Mouse (Mus musculus) C2C12 (cell line): ENCODE data around the gene Zfp872. TPM values are rescaled to one million over a fixed set of nuclear protein-coding genes. Genes with fewer than 3 reads are reported as not detected.

Experiments used
- H3K27me3 ChIP-seq: one replicate; pipeline ENCODE4 v1.6.1; 2011; ENCODE audit not compliant: control insufficient read depth, insufficient read depth, insufficient read length
- H3K36me3 ChIP-seq: one replicate; pipeline ENCODE4 v1.6.1; 2011; ENCODE audit not compliant: control insufficient read depth, insufficient read depth
- H3K4me3 ChIP-seq: one replicate; pipeline ENCODE4 v1.5.1; 2011; ENCODE audit warnings: mild to moderate bottlenecking, control low read depth; ENCODE audit not compliant: poor library complexity, insufficient read depth, severe bottlenecking
- H3K79me2 ChIP-seq: one replicate; pipeline ENCODE4 v1.6.1; 2011; ENCODE audit not compliant: control insufficient read depth, insufficient read depth
- H3K79me3 ChIP-seq: one replicate; pipeline ENCODE4 v1.6.1; 2011; ENCODE audit warnings: low read depth, control low read depth
- H3ac ChIP-seq: one replicate; pipeline ENCODE3; 2011; ENCODE audit warnings: low read depth; ENCODE audit not compliant: control insufficient read depth, insufficient read length
- CEBPB ChIP-seq: IDR thresholded peaks from one replicate; pipeline ENCODE4 v1.6.1; 2011; ENCODE audit warnings: low read depth, mild to moderate bottlenecking, control low read depth, moderate library complexity
- CTCF ChIP-seq: IDR thresholded peaks from one replicate; pipeline ENCODE4 v1.5.1; 2011; ENCODE audit not compliant: control insufficient read depth, insufficient read depth, insufficient read length
- FOSL1 ChIP-seq: IDR thresholded peaks from one replicate; pipeline ENCODE4 v1.8.0; 2011; ENCODE audit warnings: mild to moderate bottlenecking, low read length; ENCODE audit not compliant: poor library complexity, insufficient read depth, severe bottlenecking
- MAX ChIP-seq: IDR thresholded peaks from one replicate; pipeline ENCODE4 v1.6.1; 2011; ENCODE audit warnings: mild to moderate bottlenecking, control low read depth
- MYOD1 ChIP-seq: IDR thresholded peaks from one replicate; pipeline ENCODE4 v1.6.1; 2011; ENCODE audit warnings: low read depth; ENCODE audit not compliant: control insufficient read depth, insufficient read length
- MYOG ChIP-seq: IDR thresholded peaks from one replicate; pipeline ENCODE4 v1.6.1; 2011; ENCODE audit not compliant: control insufficient read depth, insufficient read length; ENCODE audit errors: extremely low read depth
- USF1 ChIP-seq: IDR thresholded peaks from one replicate; pipeline ENCODE4 v1.6.1; 2011; ENCODE audit warnings: low read depth, mild to moderate bottlenecking, control low read depth, moderate library complexity
- polyA plus RNA-seq: library from polyadenylated mRNA; unstranded; fragments of >200 nt; fragmentation: generic; extraction: Trizol; gene quantifications from one replicate; pipeline ENCODE4 v1.2.1, GENCODE M21; 2012; ENCODE audit warnings: missing spikeins

The Zfp872 gene
- polyA plus RNA-seq, 1 experiment: not detected

- Histone ChIP-seq H3ac (no peak overlapping the region), H3K79me3 (no peaks in the 10 kb centered on the region), H3K36me3 (no peaks in the 10 kb centered on the region), H3K27me3 (no peaks in the 10 kb centered on the region), H3K4me3 (no peak overlapping the region), H3K79me2 (no peaks in the 10 kb centered on the region)
- no peak for TF ChIP-seq USF1
Measured at GRCm38 (mm10) chr9:22196412-22196811, 8.5 kb downstream of the Zfp872 start.

GRCm38 (mm10) chr9:22213785-22214194, 25.9 kb downstream of the Zfp872 start:
- TF ChIP-seq CEBPB (no peak), MYOD1 (no peak), FOSL1 (no peak), MAX (no peak)

GRCm38 (mm10) chr9:22214549-22214948, 26.7 kb downstream of the Zfp872 start:
- Histone ChIP-seq H3ac (no peak overlapping the region), H3K27me3 (no peaks in the 10 kb centered on the region), H3K79me3 (no peaks in the 10 kb centered on the region), H3K4me3 (no peak overlapping the region), H3K36me3 (no peaks in the 10 kb centered on the region), H3K79me2 (no peaks in the 10 kb centered on the region)
- TF ChIP-seq FOSL1: no peak
- TF ChIP-seq CEBPB: no peak
- TF ChIP-seq MYOD1: no peak
- no peak for TF ChIP-seq CTCF
- no peak for TF ChIP-seq MYOG
- TF ChIP-seq USF1: no peak
- no peak for TF ChIP-seq MAX

More at GRCm38 (mm10) chr9:22213785-22214194, 25.9 kb downstream of the Zfp872 start:
- Histone ChIP-seq H3K79me3 (no peaks in the 10 kb centered on the region), H3K4me3 (no peak overlapping the region), H3K27me3 (no peaks in the 10 kb centered on the region), H3K36me3 (no peaks in the 10 kb centered on the region), H3ac (no peak overlapping the region), H3K79me2 (no peaks in the 10 kb centered on the region)

- no peaks in the 10 kb centered on the region for H3K36me3 ChIP-seq
- H3K27me3 ChIP-seq: no peaks in the 10 kb centered on the region
- no peak overlapping the region for H3ac ChIP-seq
- TF ChIP-seq CEBPB (no peak), MAX (no peak), USF1 (no peak), FOSL1 (no peak), CTCF (no peak), MYOD1 (no peak), MYOG (no peak)
- H3K79me2 ChIP-seq: no peaks in the 10 kb centered on the region
- no peak overlapping the region for H3K4me3 ChIP-seq
- H3K79me3 ChIP-seq: no peaks in the 10 kb centered on the region
Measured at GRCm38 (mm10) chr9:22216705-22217104, 28.8 kb downstream of the Zfp872 start.

GRCm38 (mm10) chr9:22217858-22218493, 30.1 kb downstream of the Zfp872 start:
- no peaks in the 10 kb centered on the region for H3K79me3 ChIP-seq
- H3K27me3 ChIP-seq: no peaks in the 10 kb centered on the region
- TF ChIP-seq FOSL1 (no peak), MYOD1 (no peak)

GRCm38 (mm10) chr9:22224066-22224465, 36.2 kb downstream of the Zfp872 start:
- peaks cover 15% of the 10 kb centered on the region for H3K79me3 ChIP-seq
- H3K79me2 ChIP-seq: peaks cover 26% of the 10 kb centered on the region
- TF ChIP-seq CEBPB (no peak), FOSL1 (no peak), CTCF (no peak), MYOG (no peak), USF1 (no peak), MAX (no peak), MYOD1 (no peak)
- H3ac ChIP-seq: no peak overlapping the region
- H3K4me3 ChIP-seq: no peak overlapping the region
- peaks cover 1% of the 10 kb centered on the region for H3K36me3 ChIP-seq
- H3K27me3 ChIP-seq: no peaks in the 10 kb centered on the region

More at GRCm38 (mm10) chr9:22217858-22218493, 30.1 kb downstream of the Zfp872 start:
- H3K36me3 ChIP-seq: no peaks in the 10 kb centered on the region
- H3ac ChIP-seq: no peak overlapping the region
- no peaks in the 10 kb centered on the region for H3K79me2 ChIP-seq
- no peak overlapping the region for H3K4me3 ChIP-seq
